Mouse (Mus musculus) kidney, adult 2 months (tissue): ENCODE measurements at regions not wholly inside any gene's neighbourhood (a gene's known extent, or its start where the extent isn't known, plus 50 kb on each side); places are given as distances from the start of the nearest gene placed in this dataset.

Experiments used
- DNase-seq: peaks from one replicate; pipeline ENCODE4 v3.0.0; 2021
- H3K27ac ChIP-seq: fragments of 200-500 bp; 2 replicates; pipeline ENCODE4 v1.5.1; 2012; ENCODE audit warnings: low read depth, low read length, control low read depth, inconsistent platforms; ENCODE audit not compliant: insufficient read depth
- H3K27me3 ChIP-seq: fragments of 200-500 bp; replicated peaks from 2 replicates; pipeline ENCODE4 v1.6.1; 2012; ENCODE audit warnings: mild to moderate bottlenecking, moderate library complexity, low read length, inconsistent platforms; ENCODE audit not compliant: control insufficient read depth, insufficient read depth
- H3K36me3 ChIP-seq: fragments of 200-500 bp; 2 replicates; pipeline ENCODE4 v1.6.1; 2012; ENCODE audit warnings: mild to moderate bottlenecking, moderate library complexity, low read length, inconsistent platforms; ENCODE audit not compliant: control insufficient read depth, insufficient read depth
- H3K4me1 ChIP-seq: fragments of 200-500 bp; 2 replicates; pipeline ENCODE4 v1.6.1; 2011; ENCODE audit warnings: low read length; ENCODE audit not compliant: control insufficient read depth, insufficient read depth
- H3K4me3 ChIP-seq: fragments of 200-500 bp; 2 replicates; pipeline ENCODE4 v1.5.1; 2011; ENCODE audit warnings: mild to moderate bottlenecking, low read depth, low read length, control low read depth; ENCODE audit not compliant: insufficient read depth
- CTCF ChIP-seq: fragments of 200-500 bp; conservative IDR thresholded peaks from 2 replicates; pipeline ENCODE4 v1.5.1; 2011; ENCODE audit warnings: low read depth, mild to moderate bottlenecking, control low read depth, low read length, moderate library complexity, mixed read lengths; ENCODE audit not compliant: insufficient read depth, insufficient read length
- POLR2A ChIP-seq: fragments of 200-500 bp; IDR thresholded peaks from one replicate; pipeline ENCODE4 v1.6.1; 2011; ENCODE audit warnings: low read depth, low read length, control low read depth
- WGBS: fragments of 180-500 bp; shearing (Covaris S2); methylation state at CpG from one replicate; pipeline ENCODE4 v1.1.7; 2018; 5-methylcytosine and 5-hydroxymethylcytosine counted together

- WGBS: 63% methylated on average over 9 of the region's 9 CpGs
- Histone ChIP-seq H3K4me1 (no peaks in the 10 kb centered on the region), H3K4me3 (no peak overlapping the region), H3K27ac (peak overlapping the region; percentile 6), H3K36me3 (no peaks in the 10 kb centered on the region), H3K27me3 (no peaks in the 10 kb centered on the region)
- no peak for TF ChIP-seq CTCF
- TF ChIP-seq POLR2A: no peak
- DNase-seq: peak; percentile 40
Measured at GRCm38 (mm10) chr9:56547291-56547977, 129.0 kb downstream of the Hmg20a start.

- no peaks in the 10 kb centered on the region for H3K4me1 ChIP-seq
- H3K36me3 ChIP-seq: no peaks in the 10 kb centered on the region
- no peak overlapping the region for H3K4me3 ChIP-seq
- TF ChIP-seq CTCF (no peak), POLR2A (no peak)
- 71% methylated on average over 8 of the region's 8 CpGs for WGBS
- no peak overlapping the region for H3K27ac ChIP-seq
- DNase-seq: peak; percentile 9
- no peaks in the 10 kb centered on the region for H3K27me3 ChIP-seq
Measured at GRCm38 (mm10) chr9:56549774-56550173, 131.4 kb downstream of the Hmg20a start.

GRCm38 (mm10) chr9:56550178-56550577 is 131.8 kb downstream of the Hmg20a start:
- no peak for DNase-seq
- WGBS: 64% methylated on average over 4 of the region's 4 CpGs
- Histone ChIP-seq H3K4me1 (no peaks in the 10 kb centered on the region), H3K27ac (no peak overlapping the region), H3K27me3 (no peaks in the 10 kb centered on the region), H3K36me3 (no peaks in the 10 kb centered on the region), H3K4me3 (no peak overlapping the region)
- TF ChIP-seq POLR2A: no peak
- TF ChIP-seq CTCF: no peak

- WGBS: 77% methylated on average over 11 of the region's 11 CpGs
- Histone ChIP-seq H3K27ac (no peak overlapping the region), H3K4me1 (no peaks in the 10 kb centered on the region), H3K27me3 (no peaks in the 10 kb centered on the region), H3K36me3 (no peaks in the 10 kb centered on the region), H3K4me3 (no peak overlapping the region)
- no peak for DNase-seq
- no peak for TF ChIP-seq CTCF
- no peak for TF ChIP-seq POLR2A
Measured at GRCm38 (mm10) chr9:56551376-56552186, 133.2 kb downstream of the Hmg20a start.

- no peaks in the 10 kb centered on the region for H3K36me3 ChIP-seq
- no peaks in the 10 kb centered on the region for H3K27me3 ChIP-seq
- H3K4me3 ChIP-seq: no peak overlapping the region
- 70% methylated on average over 6 of the region's 6 CpGs for WGBS
- no peaks in the 10 kb centered on the region for H3K4me1 ChIP-seq
- peak overlapping the region; percentile 46 for H3K27ac ChIP-seq
- no peak for DNase-seq
- TF ChIP-seq POLR2A (no peak), CTCF (no peak)
Measured at GRCm38 (mm10) chr9:56552187-56552686, 133.8 kb downstream of the Hmg20a start.

GRCm38 (mm10) chr9:56552766-56553165 is 134.4 kb downstream of the Hmg20a start:
- no peak overlapping the region for H3K4me3 ChIP-seq
- WGBS: 9% methylated on average over 1 of the region's 1 CpGs
- H3K27ac ChIP-seq: peak overlapping the region; percentile 46
- H3K36me3 ChIP-seq: no peaks in the 10 kb centered on the region
- peak; percentile 90 for DNase-seq
- H3K4me1 ChIP-seq: no peaks in the 10 kb centered on the region
- peak; percentile 82 for TF ChIP-seq CTCF
- TF ChIP-seq POLR2A: no peak
- H3K27me3 ChIP-seq: no peaks in the 10 kb centered on the region

GRCm38 (mm10) chr9:56553626-56554025 is 135.2 kb downstream of the Hmg20a start:
- 56% methylated on average over 13 of the region's 13 CpGs for WGBS

More at GRCm38 (mm10) chr9:56553626-56554025, 135.2 kb downstream of the Hmg20a start:
- DNase-seq: no peak
- no peak for TF ChIP-seq CTCF
- TF ChIP-seq POLR2A: no peak
- Histone ChIP-seq H3K4me3 (no peak overlapping the region), H3K27me3 (no peaks in the 10 kb centered on the region), H3K36me3 (no peaks in the 10 kb centered on the region), H3K4me1 (no peaks in the 10 kb centered on the region), H3K27ac (no peak overlapping the region)
